Mouse (Mus musculus) heart, adult 9 months (tissue): ENCODE results near the gene Rhog.

Experiments used
- DNase-seq, 2 experiments: peaks; one replicate each; pipeline ENCODE4 v3.0.0; 2022; ENCODE audit warnings: low spot score in 2 of 2

Gene Rhog

GRCm38 (mm10) chr7:102222336-102222735 is 33.5 kb downstream of the Rhog start:
- peak; percentile 44 to 61 for DNase-seq

- DNase-seq = no peak
Measured at GRCm38 (mm10) chr7:102221899-102222298, 34.0 kb downstream of the Rhog start.

- no peak for DNase-seq
Measured at GRCm38 (mm10) chr7:102211071-102211470, 44.8 kb downstream of the Rhog start.

- DNase-seq = peak; percentile 98
Measured at GRCm38 (mm10) chr7:102209756-102210721, 45.8 kb downstream of the Rhog start, which contains the start of the genes Nup98 and Pgap2. Nup98 (minus strand) TSS chr7:102210176. Pgap2 (plus strand) TSS chr7:102210208.

- DNase-seq = no peak
Measured at GRCm38 (mm10) chr7:102208806-102209363, 47.0 kb downstream of the Rhog start.

- no peak for DNase-seq
Measured at GRCm38 (mm10) chr7:102205646-102206045, 50.2 kb downstream of the Rhog start.

GRCm38 (mm10) chr7:102204296-102204857 is 51.5 kb downstream of the Rhog start:
- no peak for DNase-seq

- DNase-seq = no peak
Measured at GRCm38 (mm10) chr7:102200996-102201785, 54.7 kb downstream of the Rhog start.

- no peak for DNase-seq
Measured at GRCm38 (mm10) chr7:102200576-102200975, 55.3 kb downstream of the Rhog start.

- DNase-seq = no peak
Measured at GRCm38 (mm10) chr7:102192356-102192755, 63.5 kb downstream of the Rhog start.
